Mouse (Mus musculus) adrenal gland, postnatal 25 days (tissue): ENCODE results near the gene Alkbh5. TPM values are rescaled to one million over a fixed set of nuclear protein-coding genes. Genes with fewer than 3 reads are reported as not detected.
"Not testable (repeated sequence)": the region's sequence is repeated elsewhere in the genome, so short reads cannot be mapped to it uniquely, and the experiment has no call there.

ENCODE experiments used
- DNase-seq: peaks from one replicate; pipeline ENCODE4 v3.0.0; 2021; ENCODE audit warnings: mixed read lengths
- total RNA-seq: library from RNA; stranded (reverse); gene quantifications from 2 replicates; pipeline ENCODE4 v1.2.3, GENCODE M21; 2021

Gene Alkbh5
- total RNA-seq, 1 experiment from 2014 or later: 114 TPM

DNA sequence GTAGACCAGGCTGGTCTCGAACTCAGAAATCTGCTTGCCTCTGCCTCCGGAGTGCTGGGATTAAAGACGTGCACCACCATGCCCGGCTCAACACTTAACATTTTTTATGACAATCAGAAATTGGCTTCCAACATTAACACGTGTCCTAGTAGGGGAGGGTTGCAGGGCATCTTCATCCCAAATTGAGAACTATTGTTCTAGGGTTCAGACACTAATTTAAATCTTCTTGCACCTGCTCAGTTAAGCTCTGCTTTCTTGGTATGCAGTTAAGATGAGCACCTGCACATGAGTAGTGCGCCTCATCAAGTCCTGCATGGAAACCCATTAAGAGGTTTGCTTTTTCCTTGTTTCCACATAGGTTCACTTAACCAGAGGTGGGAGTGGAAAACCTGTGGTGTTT lies 5.7 kb downstream of the Alkbh5 start:
- no peak for DNase-seq

DNA sequence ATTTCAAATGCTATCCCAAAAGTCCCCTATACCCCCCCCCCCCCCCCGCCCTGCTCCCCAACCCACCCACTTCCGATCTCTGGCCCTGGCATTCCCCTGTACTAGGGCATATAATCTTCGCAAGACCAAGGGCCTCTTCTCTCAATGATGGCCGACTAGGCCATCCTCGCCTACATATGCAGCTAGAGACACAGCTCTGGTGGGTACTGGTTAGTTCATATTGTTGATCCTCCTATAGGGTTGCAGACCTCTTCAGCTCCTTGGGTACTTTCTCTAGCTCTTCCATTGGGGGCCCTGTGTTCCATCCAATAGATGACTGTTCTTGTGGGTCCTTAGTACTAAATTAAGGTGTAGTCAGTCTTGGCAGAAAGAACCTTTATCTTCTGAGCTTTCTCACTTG lies 7.0 kb downstream of the Alkbh5 start:
- DNase-seq: not testable (repeated sequence)

DNA sequence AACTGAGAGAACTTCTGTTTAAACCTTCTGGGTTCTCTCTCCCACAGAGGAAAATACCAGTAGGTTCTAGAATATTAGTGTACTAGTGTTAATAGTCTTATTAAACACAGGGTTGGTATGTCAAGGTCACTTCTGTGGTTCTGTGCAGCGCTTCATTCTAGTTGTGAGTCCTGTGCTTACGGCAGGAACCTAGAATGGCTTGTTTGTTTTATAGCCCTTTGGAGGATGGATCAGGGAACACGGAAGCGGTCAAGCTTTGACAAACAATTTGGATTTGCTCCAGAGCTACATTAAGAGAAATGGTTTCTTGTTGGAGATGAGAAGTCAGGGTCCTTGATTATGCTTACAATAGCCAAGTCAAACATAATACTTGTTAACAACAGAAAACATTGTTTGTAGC lies 9.3 kb downstream of the Alkbh5 start:
- DNase-seq: no peak

DNA sequence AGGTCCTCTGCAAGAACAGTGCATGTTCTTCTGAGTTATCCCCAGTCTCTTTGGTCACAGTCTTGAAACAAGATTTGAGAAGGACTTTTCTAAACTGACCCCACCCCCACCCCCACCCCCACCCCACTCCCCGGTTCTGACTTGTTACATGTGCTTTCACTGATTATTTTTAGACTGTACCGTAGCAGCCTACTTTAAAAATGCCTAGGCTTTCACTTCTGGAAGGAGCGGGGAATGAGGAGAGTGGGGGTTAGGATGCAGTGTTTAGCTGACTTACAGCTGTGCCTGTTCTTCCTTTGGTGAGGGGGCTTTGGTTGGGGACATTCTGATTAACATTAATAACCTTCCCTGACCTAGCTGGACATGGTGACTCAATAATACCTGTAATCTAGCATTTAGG lies 11.9 kb downstream of the Alkbh5 start:
- no peak for DNase-seq

DNA sequence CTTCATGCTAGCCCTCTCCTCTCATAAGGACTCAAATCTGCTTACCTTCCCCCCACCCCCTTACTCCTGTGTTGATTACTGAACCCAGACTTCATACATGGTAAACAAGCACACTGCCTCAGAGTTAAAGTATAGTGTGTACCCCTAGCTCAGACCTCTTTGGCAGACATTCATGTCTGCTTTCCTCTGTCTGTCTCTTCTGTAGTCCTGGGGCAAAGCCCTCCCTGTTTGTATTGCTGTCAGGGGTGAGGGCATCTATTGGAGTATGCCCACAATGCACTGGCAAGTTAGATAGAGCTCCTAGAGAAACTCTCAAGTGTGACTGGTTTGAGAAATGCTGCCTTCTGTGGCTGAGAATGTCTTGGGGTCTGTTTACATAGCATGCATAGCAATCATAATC lies 16.9 kb downstream of the Alkbh5 start:
- DNase-seq: no peak

DNA sequence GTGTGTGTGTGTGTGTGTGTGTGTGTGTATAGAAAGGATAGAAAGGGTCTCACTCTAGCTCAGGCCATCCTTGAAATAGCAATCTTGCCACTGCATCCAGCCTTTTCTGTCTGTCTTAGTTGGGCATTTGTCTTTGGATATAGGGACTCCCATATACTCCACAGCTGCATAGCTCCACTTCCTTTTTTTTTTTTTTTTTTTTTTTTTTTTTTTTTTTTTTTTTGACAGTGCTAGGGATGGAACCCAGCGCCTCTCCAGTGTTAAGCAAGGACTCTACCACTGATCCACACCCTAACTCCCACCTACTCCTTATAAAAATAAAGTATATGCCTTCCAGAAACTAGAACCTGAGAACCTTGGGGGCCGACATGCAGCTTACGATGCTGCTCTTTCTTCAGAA lies 21.5 kb downstream of the Alkbh5 start:
- DNase-seq: no peak

DNA sequence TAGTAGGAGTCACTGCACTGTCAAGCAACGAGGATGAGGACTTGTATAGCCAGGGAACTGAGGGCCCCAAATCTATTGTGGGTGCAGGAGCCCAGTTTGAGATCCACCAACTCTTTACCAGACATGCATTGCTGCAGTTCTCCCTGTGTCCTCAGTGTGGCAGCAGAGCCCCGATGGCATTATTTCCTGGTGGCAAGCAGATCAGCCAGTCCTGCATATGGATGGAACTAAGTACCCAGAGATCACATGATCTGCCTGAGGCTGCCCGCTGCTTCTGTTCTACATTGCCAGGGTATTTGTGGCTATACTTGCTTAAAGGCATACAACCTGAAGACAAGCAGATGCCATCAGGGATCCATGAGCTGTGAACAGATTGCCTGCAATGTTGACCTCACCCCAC lies 23.2 kb downstream of the Alkbh5 start:
- DNase-seq: peak; percentile 55

DNA sequence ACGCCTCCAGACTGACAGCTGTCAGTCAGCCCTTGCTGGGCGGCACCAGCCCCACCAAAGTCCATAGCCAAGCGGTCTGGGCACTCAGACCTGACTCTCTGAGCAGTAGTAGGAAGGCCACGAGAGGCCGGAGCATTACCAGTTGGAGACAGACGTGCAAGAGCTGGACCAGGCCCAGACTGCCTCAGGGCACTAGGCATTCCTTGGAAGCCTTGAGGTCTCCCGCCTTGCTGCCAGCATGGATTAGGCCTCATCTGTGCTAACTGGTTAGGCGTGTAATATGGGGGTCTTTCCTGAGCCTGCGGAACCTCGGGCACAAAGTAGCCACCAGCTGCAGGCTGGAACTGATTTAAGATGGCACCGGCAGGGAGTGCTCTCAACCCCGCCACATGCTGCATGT lies 37.8 kb downstream of the Alkbh5 start:
- not testable (repeated sequence) for DNase-seq

Other genes with a start within 250 kb of the Alkbh5 start
- gene Tom1l2, start 183.5 kb upstream of the Alkbh5 start, total RNA-seq: 74.6 and 95.4 TPM in 2 replicates
- gene Drc3, start 183.1 kb upstream of the Alkbh5 start, total RNA-seq: 0.81 and 2.3 TPM in 2 replicates
- gene Gid4, start 119.2 kb upstream of the Alkbh5 start, total RNA-seq: 49.1 and 50.1 TPM in 2 replicates
- gene Atpaf2, start 117.9 kb upstream of the Alkbh5 start, total RNA-seq: 49.6 and 59.5 TPM in 2 replicates
- 68.9 and 70.1 TPM in 2 replicates for gene Drg2, start 81.8 kb upstream of the Alkbh5 start, total RNA-seq
- 0.24 TPM in 2 replicates for gene Myo15, start 67.0 kb upstream of the Alkbh5 start, total RNA-seq
- 25.6 and 28.6 TPM in 2 replicates for gene Llgl1, start 163.3 kb downstream of the Alkbh5 start, total RNA-seq
- 167 and 175 TPM in 2 replicates for gene Flii, start 190.9 kb downstream of the Alkbh5 start, total RNA-seq
- 39.8 and 45.0 TPM in 2 replicates for gene Mief2, start 192.0 kb downstream of the Alkbh5 start, total RNA-seq
- 13.2 and 13.7 TPM in 2 replicates for gene Top3a, start 241.0 kb downstream of the Alkbh5 start, total RNA-seq
- 27.0 and 27.5 TPM in 2 replicates for gene Smcr8, start 241.1 kb downstream of the Alkbh5 start, total RNA-seq